Mouse (Mus musculus) bone marrow, adult 2 months (tissue): ENCODE data around the gene Polr2m.

Experiments
- CTCF ChIP-seq: fragments of 200-500 bp; IDR thresholded peaks from 2 replicates; pipeline ENCODE4 v1.5.1; 2011; ENCODE audit warnings: low read length, control low read depth; ENCODE audit not compliant: control insufficient read depth, insufficient read depth
- POLR2A ChIP-seq: fragments of 200-500 bp; IDR thresholded peaks from 2 replicates; pipeline ENCODE4 v1.6.1; 2011; ENCODE audit warnings: low read depth, mild to moderate bottlenecking, control low read depth, low read length, borderline replicate concordance; ENCODE audit not compliant: control insufficient read depth

DNA sequence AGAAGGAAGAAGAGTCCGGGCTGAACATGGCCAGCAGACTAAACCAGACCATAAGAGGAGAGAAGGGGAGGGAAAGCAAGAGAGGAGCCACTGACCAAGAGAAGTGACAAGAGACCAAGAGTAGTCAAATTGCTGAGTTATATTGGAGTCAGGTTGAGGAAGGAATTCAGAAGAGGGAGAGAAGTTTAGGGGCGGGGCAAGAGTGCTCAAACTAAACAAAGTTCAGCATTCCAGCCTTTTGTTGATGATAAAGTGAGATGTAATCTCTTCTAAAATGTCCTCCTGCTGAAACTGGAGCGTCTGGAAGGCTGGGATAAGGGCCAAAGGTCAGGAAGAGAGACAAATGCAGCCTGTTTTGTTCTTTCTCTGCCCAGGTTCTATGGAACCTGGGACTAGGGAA lies 4.3 kb upstream of the Polr2m start:
- no peak for TF ChIP-seq POLR2A
- TF ChIP-seq CTCF = no peak
